Mouse (Mus musculus): ENCODE results near the gene Llgl2. TPM values are rescaled to one million over a fixed set of nuclear protein-coding genes. Genes with fewer than 3 reads are reported as not detected.

Llgl2 gene
- total and polyA plus RNA-seq, 3 experiments = 8.0 to 22.5 (median 9.3) TPM

GRCm38 (mm10) chr11:115885281-115885680 lies 61.4 kb downstream of the Llgl2 start:
- no peaks in the 10 kb centered on the region for H3K36me3 ChIP-seq (replicated peaks)
- peaks cover 6% of the 10 kb centered on the region; the same call in 1 of the 2 replicates for H3K4me1 ChIP-seq (ENCODE audit: insufficient read depth, low read depth, low read length)
- peaks cover 78% of the 10 kb centered on the region for H3K27me3 ChIP-seq (ENCODE audit: insufficient read depth, low read length)
- ATAC-seq (ENCODE audit: extremely low read depth, insufficient number of reproducible peaks, low FRiP score, poor library complexity, severe bottlenecking) (no peak), DNase-seq (ENCODE audit: low spot score) (no peak)
- no peak overlapping the region for H3K4me3 ChIP-seq (ENCODE audit: low read depth, low read length)
- TF ChIP-seq POLR2AphosphoS5 (IDR thresholded peaks at IDR 0.05; ENCODE audit: insufficient replicate concordance, low read depth, low read length) = no peak
- no peak for TF ChIP-seq GATA1 (IDR thresholded peaks at IDR 0.05; ENCODE audit: borderline replicate concordance, low read length)
- TF ChIP-seq CTCF (IDR thresholded peaks at IDR 0.05; ENCODE audit: low read depth, low read length) = no peak
- TF ChIP-seq TAL1 (conservative IDR thresholded peaks at IDR 0.05; ENCODE audit: low read depth, low read length) = no peak
- TF ChIP-seq GATA2 (IDR thresholded peaks at IDR 0.05; ENCODE audit: borderline replicate concordance, low read depth, low read length) = no peak
- H3K9me3 ChIP-seq (replicated peaks) = no peaks in the 10 kb centered on the region

- peaks cover 6% of the 10 kb centered on the region; the same call in 1 of the 2 replicates for H3K4me1 ChIP-seq (ENCODE audit: insufficient read depth, low read depth, low read length)
- ATAC-seq (ENCODE audit: extremely low read depth, insufficient number of reproducible peaks, low FRiP score, poor library complexity, severe bottlenecking) = no peak
- TF ChIP-seq TAL1 (conservative IDR thresholded peaks at IDR 0.05; ENCODE audit: low read depth, low read length) = no peak
- TF ChIP-seq GATA2 (IDR thresholded peaks at IDR 0.05; ENCODE audit: borderline replicate concordance, low read depth, low read length) = no peak
- no peak for TF ChIP-seq POLR2AphosphoS5 (IDR thresholded peaks at IDR 0.05; ENCODE audit: insufficient replicate concordance, low read depth, low read length)
- TF ChIP-seq GATA1 (IDR thresholded peaks at IDR 0.05; ENCODE audit: borderline replicate concordance, low read length) = no peak
- no peak for TF ChIP-seq CTCF (IDR thresholded peaks at IDR 0.05; ENCODE audit: low read depth, low read length)
- peaks cover 77% of the 10 kb centered on the region for H3K27me3 ChIP-seq (ENCODE audit: insufficient read depth, low read length)
- no peak overlapping the region for H3K4me3 ChIP-seq (ENCODE audit: low read depth, low read length)
- peaks cover 6% of the 10 kb centered on the region for H3K36me3 ChIP-seq (replicated peaks)
- H3K9me3 ChIP-seq (replicated peaks) = no peaks in the 10 kb centered on the region
- no peak for DNase-seq (ENCODE audit: low spot score)
These were observed 62.6 kb downstream of the Llgl2 start for GRCm38 (mm10) chr11:115886446-115886845.

DNA sequence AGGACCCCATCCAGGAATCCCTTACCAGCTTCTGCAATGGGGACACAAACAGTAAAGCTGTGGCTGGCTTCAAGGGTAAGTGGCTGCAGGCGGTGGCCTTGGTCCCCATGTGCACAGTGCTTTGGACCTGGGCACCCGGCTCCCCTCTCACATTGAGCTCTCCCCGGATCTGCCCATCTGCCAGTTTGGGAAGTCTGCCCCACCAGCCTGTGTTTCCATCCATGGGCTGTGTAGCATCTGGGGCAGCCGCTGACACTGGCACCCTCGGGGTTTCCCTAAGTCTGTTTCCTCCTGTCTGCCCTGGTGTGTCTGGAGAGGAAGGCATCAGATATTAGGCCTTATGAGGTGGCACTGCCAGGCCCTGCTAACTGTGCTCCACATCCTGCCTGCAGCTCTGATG lies 64.2 kb downstream of the Llgl2 start:
- H3K27me3 ChIP-seq (ENCODE audit: insufficient read depth, low read length) = peaks cover 63% of the 10 kb centered on the region
- TF ChIP-seq GATA1 (IDR thresholded peaks at IDR 0.05; ENCODE audit: borderline replicate concordance, low read length) = no peak
- TF ChIP-seq GATA2 (IDR thresholded peaks at IDR 0.05; ENCODE audit: borderline replicate concordance, low read depth, low read length) = no peak
- TF ChIP-seq TAL1 (conservative IDR thresholded peaks at IDR 0.05; ENCODE audit: low read depth, low read length) = no peak
- ATAC-seq (ENCODE audit: extremely low read depth, insufficient number of reproducible peaks, low FRiP score, poor library complexity, severe bottlenecking) (no peak), DNase-seq (ENCODE audit: low spot score) (no peak)
- peaks cover 6% of the 10 kb centered on the region; the same call in 1 of the 2 replicates for H3K4me1 ChIP-seq (ENCODE audit: insufficient read depth, low read depth, low read length)
- H3K9me3 ChIP-seq (replicated peaks) = no peaks in the 10 kb centered on the region
- H3K36me3 ChIP-seq (replicated peaks) = peaks cover 22% of the 10 kb centered on the region
- H3K4me3 ChIP-seq (ENCODE audit: low read depth, low read length) = no peak overlapping the region

DNA sequence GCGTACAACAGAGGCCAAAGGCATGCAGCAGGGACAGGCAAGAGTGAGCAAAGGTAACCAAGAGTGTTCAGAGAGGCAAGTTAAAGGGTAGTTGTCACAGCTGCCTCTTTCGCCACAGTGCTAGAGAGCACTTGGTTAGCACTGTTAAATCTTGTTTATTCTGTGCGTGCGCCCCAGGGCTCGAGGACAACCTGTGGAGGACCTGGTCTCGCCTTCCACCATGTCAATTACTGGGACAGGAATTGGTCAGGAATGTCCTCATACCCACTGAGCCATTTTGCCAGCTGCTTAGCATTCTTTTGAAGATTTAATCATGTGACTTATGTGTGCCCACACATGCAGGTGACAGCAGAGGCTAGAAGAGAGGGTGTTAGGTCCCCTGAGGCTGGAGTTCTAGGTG lies 65.3 kb downstream of the Llgl2 start:
- DNase-seq (ENCODE audit: low spot score) = no peak
- TF ChIP-seq CTCF (IDR thresholded peaks at IDR 0.05; ENCODE audit: low read depth, low read length) = no peak
- TF ChIP-seq GATA1 (IDR thresholded peaks at IDR 0.05; ENCODE audit: borderline replicate concordance, low read length) = no peak
- TF ChIP-seq GATA2 (IDR thresholded peaks at IDR 0.05; ENCODE audit: borderline replicate concordance, low read depth, low read length) = no peak
- no peak for TF ChIP-seq POLR2AphosphoS5 (IDR thresholded peaks at IDR 0.05; ENCODE audit: insufficient replicate concordance, low read depth, low read length)
- no peak for TF ChIP-seq TAL1 (conservative IDR thresholded peaks at IDR 0.05; ENCODE audit: low read depth, low read length)
- ATAC-seq (ENCODE audit: extremely low read depth, insufficient number of reproducible peaks, low FRiP score, poor library complexity, severe bottlenecking) = no peak
- H3K4me3 ChIP-seq (ENCODE audit: low read depth, low read length) = no peak overlapping the region
- peaks cover 33% of the 10 kb centered on the region for H3K36me3 ChIP-seq (replicated peaks)
- peaks cover 53% of the 10 kb centered on the region for H3K27me3 ChIP-seq (ENCODE audit: insufficient read depth, low read length)
- H3K4me1 ChIP-seq (ENCODE audit: insufficient read depth, low read depth, low read length) = peaks cover 6% of the 10 kb centered on the region; the same call in 1 of the 2 replicates
- H3K9me3 ChIP-seq (replicated peaks) = no peaks in the 10 kb centered on the region

- no peaks in the 10 kb centered on the region for H3K9me3 ChIP-seq (replicated peaks)
- peaks cover 25% of the 10 kb centered on the region for H3K27me3 ChIP-seq (ENCODE audit: insufficient read depth, low read length)
- no peak for TF ChIP-seq GATA1 (IDR thresholded peaks at IDR 0.05; ENCODE audit: borderline replicate concordance, low read length)
- TF ChIP-seq POLR2AphosphoS5 (IDR thresholded peaks at IDR 0.05; ENCODE audit: insufficient replicate concordance, low read depth, low read length) = no peak
- TF ChIP-seq GATA2 (IDR thresholded peaks at IDR 0.05; ENCODE audit: borderline replicate concordance, low read depth, low read length) = no peak
- no peak for TF ChIP-seq CTCF (IDR thresholded peaks at IDR 0.05; ENCODE audit: low read depth, low read length)
- no peak for TF ChIP-seq TAL1 (conservative IDR thresholded peaks at IDR 0.05; ENCODE audit: low read depth, low read length)
- H3K4me1 ChIP-seq (ENCODE audit: insufficient read depth, low read depth, low read length) = peaks cover 10% of the 10 kb centered on the region; the same call in 1 of the 2 replicates
- no peak for DNase-seq (ENCODE audit: low spot score)
- H3K4me3 ChIP-seq (ENCODE audit: low read depth, low read length) = no peak overlapping the region
- peaks cover 63% of the 10 kb centered on the region for H3K36me3 ChIP-seq (replicated peaks)
- no peak for ATAC-seq (ENCODE audit: extremely low read depth, insufficient number of reproducible peaks, low FRiP score, poor library complexity, severe bottlenecking)
These were observed 68.4 kb downstream of the Llgl2 start for GRCm38 (mm10) chr11:115892213-115892612.

- TF ChIP-seq GATA1 (IDR thresholded peaks at IDR 0.05; ENCODE audit: borderline replicate concordance, low read length) = no peak
- TF ChIP-seq POLR2AphosphoS5 (IDR thresholded peaks at IDR 0.05; ENCODE audit: insufficient replicate concordance, low read depth, low read length) = no peak
- TF ChIP-seq TAL1 (conservative IDR thresholded peaks at IDR 0.05; ENCODE audit: low read depth, low read length) = no peak
- TF ChIP-seq GATA2 (IDR thresholded peaks at IDR 0.05; ENCODE audit: borderline replicate concordance, low read depth, low read length) = no peak
- TF ChIP-seq CTCF (IDR thresholded peaks at IDR 0.05; ENCODE audit: low read depth, low read length) = no peak
- DNase-seq (ENCODE audit: low spot score) (no peak), ATAC-seq (ENCODE audit: extremely low read depth, insufficient number of reproducible peaks, low FRiP score, poor library complexity, severe bottlenecking) (no peak)
These were observed 69.2 kb downstream of the Llgl2 start for GRCm38 (mm10) chr11:115893071-115893470.

More at GRCm38 (mm10) chr11:115893071-115893470, 69.2 kb downstream of the Llgl2 start:
- peaks cover 12% of the 10 kb centered on the region; the same call in 1 of the 2 replicates for H3K4me1 ChIP-seq (ENCODE audit: insufficient read depth, low read depth, low read length)
- no peak overlapping the region for H3K4me3 ChIP-seq (ENCODE audit: low read depth, low read length)
- H3K36me3 ChIP-seq (replicated peaks) = peaks cover 72% of the 10 kb centered on the region
- H3K27me3 ChIP-seq (ENCODE audit: insufficient read depth, low read length) = peaks cover 16% of the 10 kb centered on the region
- no peaks in the 10 kb centered on the region for H3K9me3 ChIP-seq (replicated peaks)

All from G1E (cell line).